Mouse (Mus musculus) heart, embryonic 12.5 days (tissue): ENCODE measurements around the gene Timm23. TPM values are rescaled to one million over a fixed set of nuclear protein-coding genes. Genes with fewer than 3 reads are reported as not detected.
"Not testable (repeated sequence)": the region's sequence is repeated elsewhere in the genome, so short reads cannot be mapped to it uniquely, and the experiment has no call there.

Experiments
- ATAC-seq: fragments of 200-750 bp; cut with Nextera tagmentation; 2 replicates; pipeline ENCODE4 v1.8.0; 2017; ENCODE audit warnings: moderate TSS enrichment, moderate library complexity; ENCODE audit not compliant: insufficient number of reproducible peaks, low FRiP score
- H3K27ac ChIP-seq: fragments of 300-500 bp; sonication (generic); 2 replicates; pipeline ENCODE4 v1.5.1; 2016; ENCODE audit warnings: mild to moderate bottlenecking, moderate library complexity; ENCODE audit not compliant: poor library complexity, severe bottlenecking
- H3K27me3 ChIP-seq: fragments of 300-500 bp; sonication (generic); replicated peaks from 2 replicates; pipeline ENCODE4 v1.6.1; 2016; ENCODE audit warnings: mild to moderate bottlenecking, moderate library complexity
- H3K36me3 ChIP-seq: fragments of 300-500 bp; sonication (generic); 2 replicates; pipeline ENCODE4 v1.6.1; 2016; ENCODE audit warnings: mild to moderate bottlenecking, moderate library complexity
- H3K4me1 ChIP-seq: fragments of 300-500 bp; sonication (generic); replicated peaks from 2 replicates; pipeline ENCODE4 v1.6.1; 2016; ENCODE audit warnings: mild to moderate bottlenecking
- H3K4me2 ChIP-seq: fragments of 300-500 bp; sonication (generic); 2 replicates; pipeline ENCODE4 v1.6.1; 2016; ENCODE audit warnings: mild to moderate bottlenecking, moderate library complexity
- H3K4me3 ChIP-seq: fragments of 300-500 bp; sonication (generic); 2 replicates; pipeline ENCODE4 v1.5.1; 2016; ENCODE audit warnings: mild to moderate bottlenecking
- H3K9ac ChIP-seq: fragments of 300-500 bp; sonication (generic); 2 replicates; pipeline ENCODE4 v1.6.1; 2016; ENCODE audit warnings: mild to moderate bottlenecking, moderate library complexity
- H3K9me3 ChIP-seq: fragments of 300-500 bp; sonication (generic); replicated peaks from 2 replicates; pipeline ENCODE4 v1.6.1; 2016; ENCODE audit warnings: mild to moderate bottlenecking, moderate library complexity
- WGBS: fragments of 180-500 bp; shearing (Covaris S2); methylation state at CpG from one replicate; pipeline ENCODE4 v1.1.7; 2016; 5-methylcytosine and 5-hydroxymethylcytosine counted together
- polyA plus RNA-seq: library from polyadenylated mRNA; unstranded; fragments of >200 nt; fragmentation: Nextera tagmentation; extraction: Ambion mirVana; gene quantifications from 2 replicates; pipeline ENCODE4 v1.2.1, GENCODE M21; 2016

Timm23 gene
- polyA plus RNA-seq, 1 experiment from 2014 or later: 286 TPM

DNA sequence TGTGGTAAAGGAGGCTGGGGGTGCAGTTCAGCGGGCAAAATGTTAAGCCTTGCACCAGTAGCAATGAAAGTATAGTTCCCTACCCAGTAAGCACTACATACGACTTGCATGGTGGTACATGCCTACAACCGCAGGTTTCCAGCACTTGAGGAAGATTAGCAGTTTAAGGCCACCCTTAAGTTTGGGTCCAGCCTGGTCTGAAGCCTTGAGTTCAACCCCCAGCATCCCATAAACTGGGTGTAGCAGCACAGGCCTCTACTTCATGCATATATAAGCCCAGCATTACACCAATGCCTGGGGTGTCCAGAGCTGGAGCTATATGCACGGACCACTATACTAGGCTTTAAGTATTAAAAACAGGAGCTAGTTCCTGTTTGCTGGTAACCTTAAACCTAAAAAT lies 17.9 kb downstream of the Timm23 start:
- Histone ChIP-seq H3K4me3 (no peak overlapping the region), H3K27me3 (no peaks in the 10 kb centered on the region), H3K9me3 (no peaks in the 10 kb centered on the region), H3K36me3 (peaks cover 78% of the 10 kb centered on the region), H3K9ac (no peak overlapping the region), H3K27ac (no peak overlapping the region), H3K4me2 (no peak overlapping the region), H3K4me1 (no peaks in the 10 kb centered on the region)
- ATAC-seq: no peak
- WGBS: 97% methylated on average over 4 of the region's 4 CpGs

DNA sequence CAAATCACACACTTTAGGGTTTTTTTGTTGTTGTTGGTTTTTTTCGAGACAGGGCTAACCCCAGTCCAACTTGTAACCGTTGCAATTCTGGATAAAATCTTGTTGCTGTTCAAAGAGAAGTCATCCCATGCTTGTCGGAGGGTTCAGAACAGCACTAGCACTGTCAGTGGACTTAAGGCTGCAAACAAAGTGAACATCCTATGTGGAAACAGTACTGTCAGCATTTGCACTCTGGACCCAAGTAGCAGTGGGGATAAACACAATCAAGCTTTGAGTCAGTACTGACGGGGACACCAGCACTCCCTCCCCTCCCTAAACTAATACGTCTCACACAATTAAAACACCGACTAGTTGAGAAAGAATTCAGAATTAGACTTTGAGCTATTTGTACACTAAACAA lies 20.8 kb downstream of the Timm23 start:
- Histone ChIP-seq H3K9me3 (no peaks in the 10 kb centered on the region), H3K9ac (no peak overlapping the region), H3K36me3 (peaks cover 54% of the 10 kb centered on the region), H3K27ac (no peak overlapping the region), H3K27me3 (no peaks in the 10 kb centered on the region), H3K4me3 (no peak overlapping the region), H3K4me1 (no peaks in the 10 kb centered on the region), H3K4me2 (no peak overlapping the region)
- 85% methylated on average over 6 of the region's 6 CpGs for WGBS
- no peak for ATAC-seq

DNA sequence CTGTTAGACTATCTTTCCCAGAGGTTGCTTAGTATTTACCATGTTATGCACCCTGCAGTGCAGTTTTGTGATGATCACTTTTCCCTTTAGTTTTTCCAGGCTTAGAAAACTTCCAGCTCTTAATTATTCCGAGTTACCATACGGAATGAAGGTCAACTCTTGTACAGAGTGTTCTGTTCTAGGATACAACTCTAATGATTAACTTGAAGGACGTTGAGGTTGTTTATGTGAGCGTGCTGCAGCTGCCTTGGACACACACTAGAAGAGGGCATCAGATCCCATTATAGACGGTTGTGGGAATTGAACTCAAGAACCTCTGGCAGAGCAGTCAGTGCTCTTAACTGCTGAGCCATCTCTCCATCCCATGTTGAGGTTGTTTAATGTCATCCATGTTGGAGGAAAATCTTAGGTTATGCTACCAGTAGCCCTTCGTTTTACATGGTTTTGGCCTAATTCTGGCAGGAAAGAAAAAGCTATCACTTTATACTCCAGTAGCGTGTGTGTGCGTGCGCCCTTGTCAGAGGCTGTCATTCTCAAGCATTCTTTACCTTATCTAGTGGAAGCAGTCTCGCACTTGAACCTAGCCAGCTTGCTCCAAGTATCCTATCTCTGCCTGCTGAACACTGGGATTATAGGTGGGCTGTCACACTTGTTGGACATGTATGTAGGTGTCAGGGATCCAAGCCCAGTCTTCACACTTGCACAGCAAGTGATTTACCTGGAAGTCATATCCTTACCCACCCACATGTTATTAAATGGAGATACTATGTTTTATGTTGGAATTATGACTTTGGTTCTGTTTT lies 22.1 kb downstream of the Timm23 start:
- H3K9me3 ChIP-seq: no peaks in the 10 kb centered on the region
- no peak overlapping the region for H3K4me2 ChIP-seq
- H3K4me3 ChIP-seq: no peak overlapping the region
- H3K4me1 ChIP-seq: no peaks in the 10 kb centered on the region
- ATAC-seq: no peak
- H3K36me3 ChIP-seq: peaks cover 51% of the 10 kb centered on the region
- no peaks in the 10 kb centered on the region for H3K27me3 ChIP-seq
- 76% methylated on average over 10 of the region's 10 CpGs for WGBS
- no peak overlapping the region for H3K27ac ChIP-seq
- H3K9ac ChIP-seq: no peak overlapping the region

DNA sequence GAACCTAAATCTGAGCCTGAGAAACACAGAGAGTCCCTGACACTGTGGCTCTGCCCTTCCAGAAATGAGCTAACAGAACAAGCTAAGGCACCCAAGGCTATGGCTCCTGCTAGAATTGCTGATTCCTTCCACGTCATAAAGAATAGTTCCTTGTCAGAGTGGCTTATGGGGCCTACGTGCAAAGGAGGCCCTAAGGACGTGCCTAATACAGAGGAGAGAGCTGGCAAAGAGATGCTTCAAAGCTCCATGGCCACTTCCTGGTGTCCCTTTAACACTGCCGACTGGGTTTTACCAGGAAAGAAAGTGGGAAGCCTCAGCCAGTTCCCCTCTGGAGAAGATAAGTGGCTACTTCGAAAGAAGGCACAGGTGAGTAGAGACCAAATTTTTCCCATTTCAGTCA lies 25.1 kb downstream of the Timm23 start:
- not testable (repeated sequence) for H3K4me2 ChIP-seq, H3K9me3 ChIP-seq, H3K27ac ChIP-seq, H3K27me3 ChIP-seq, H3K9ac ChIP-seq, H3K4me3 ChIP-seq, H3K4me1 ChIP-seq, ATAC-seq
- WGBS: 80% methylated on average over 5 of the region's 5 CpGs
- H3K36me3 ChIP-seq: peaks cover 46% of the 10 kb centered on the region

DNA sequence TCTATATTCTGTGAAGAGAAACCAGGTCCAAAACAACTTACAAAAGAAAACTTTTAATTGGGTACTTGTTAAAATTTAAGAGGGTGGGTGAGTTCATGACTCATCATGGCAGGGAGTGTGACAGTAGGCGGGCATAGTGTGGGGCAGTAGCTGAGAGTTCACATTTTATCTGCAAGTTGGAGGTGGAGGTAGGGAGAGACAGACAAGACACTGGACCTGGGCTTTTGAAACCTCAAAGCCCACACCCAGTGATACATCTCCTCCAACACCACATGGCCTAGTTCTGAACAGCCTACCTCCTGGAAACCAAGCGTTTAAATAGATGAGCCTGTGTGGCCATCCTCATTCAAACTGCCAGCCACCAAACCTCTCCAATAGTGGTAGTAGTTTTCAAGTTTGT lies 26.4 kb downstream of the Timm23 start:
- Histone ChIP-seq H3K36me3 (peaks cover 41% of the 10 kb centered on the region), H3K9me3 (no peaks in the 10 kb centered on the region), H3K4me1 (no peaks in the 10 kb centered on the region), H3K9ac (no peak overlapping the region), H3K27ac (no peak overlapping the region), H3K4me3 (no peak overlapping the region), H3K27me3 (no peaks in the 10 kb centered on the region), H3K4me2 (no peak overlapping the region)
- 82% methylated on average over 2 of the region's 2 CpGs for WGBS
- peak; percentile 61; the same call in 1 of the 2 replicates for ATAC-seq

DNA sequence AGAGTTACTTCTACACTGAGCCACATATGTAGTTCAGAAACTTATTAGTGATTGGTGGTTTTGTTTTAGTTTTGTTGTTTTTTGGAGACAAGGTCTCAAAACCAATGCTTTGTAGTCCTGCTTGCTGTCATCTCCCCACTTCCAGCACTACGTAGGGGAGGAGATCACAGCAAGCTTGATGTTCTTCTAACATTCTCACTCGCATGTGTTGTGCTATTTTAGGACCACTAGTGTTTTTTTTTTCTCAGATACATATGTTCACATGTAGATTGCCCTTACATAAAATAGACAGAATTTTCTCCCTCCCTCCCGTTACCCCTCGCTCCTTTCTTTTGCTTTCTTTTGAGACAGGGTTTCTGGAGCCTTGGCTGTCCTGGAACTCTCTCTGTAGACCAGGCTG lies 31.6 kb downstream of the Timm23 start:
- H3K9ac ChIP-seq: no peak overlapping the region
- no peak for ATAC-seq
- 0 out of 2 replicates have a peak overlapping the region, but pooled peaks have one; percentile 10 for H3K4me2 ChIP-seq
- H3K36me3 ChIP-seq: peaks cover 29% of the 10 kb centered on the region
- peak overlapping the region; percentile 12; the same call in 1 of the 2 replicates for H3K4me3 ChIP-seq
- H3K27ac ChIP-seq: no peak overlapping the region
- H3K4me1 ChIP-seq: peaks cover 29% of the 10 kb centered on the region
- H3K9me3 ChIP-seq: no peaks in the 10 kb centered on the region
- WGBS: 79% methylated on average over 4 of the region's 4 CpGs
- no peaks in the 10 kb centered on the region for H3K27me3 ChIP-seq

DNA sequence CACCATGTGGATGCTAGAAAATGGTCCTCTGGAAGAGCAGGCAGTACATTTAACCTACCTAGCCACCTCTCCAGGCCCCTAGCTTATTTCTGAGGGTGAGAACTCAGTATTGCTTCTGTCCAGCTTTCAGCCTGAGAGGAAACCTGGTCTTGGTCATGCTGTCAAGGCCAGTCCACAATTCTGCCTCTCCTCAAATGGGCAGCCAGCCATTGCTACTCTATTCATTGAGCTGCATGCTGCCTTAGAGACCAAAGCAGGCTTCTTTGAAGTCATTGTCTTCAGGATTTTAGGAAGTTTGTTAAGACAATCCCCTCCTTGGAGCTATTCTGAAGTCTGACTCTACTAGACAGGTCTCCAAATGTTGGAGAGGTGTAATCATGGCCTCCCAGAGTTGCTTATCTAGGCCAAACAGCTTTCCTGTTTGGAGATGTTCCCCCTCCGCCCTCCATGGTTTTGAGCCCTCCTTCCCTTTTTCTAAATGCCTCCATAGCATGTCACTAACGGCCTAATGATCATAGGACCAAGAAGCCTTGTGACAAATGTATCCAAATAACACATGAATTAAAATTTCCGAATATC lies 33.0 kb downstream of the Timm23 start:
- WGBS: 61% methylated on average over 3 of the region's 3 CpGs
- Histone ChIP-seq H3K36me3 (peaks cover 21% of the 10 kb centered on the region), H3K27me3 (no peaks in the 10 kb centered on the region), H3K9me3 (no peaks in the 10 kb centered on the region), H3K9ac (no peak overlapping the region), H3K4me1 (peaks cover 40% of the 10 kb centered on the region), H3K4me2 (peak overlapping the region; percentile 44), H3K4me3 (peak overlapping the region; percentile 15), H3K27ac (peak overlapping the region; percentile 71)
- ATAC-seq: peak; percentile 70

DNA sequence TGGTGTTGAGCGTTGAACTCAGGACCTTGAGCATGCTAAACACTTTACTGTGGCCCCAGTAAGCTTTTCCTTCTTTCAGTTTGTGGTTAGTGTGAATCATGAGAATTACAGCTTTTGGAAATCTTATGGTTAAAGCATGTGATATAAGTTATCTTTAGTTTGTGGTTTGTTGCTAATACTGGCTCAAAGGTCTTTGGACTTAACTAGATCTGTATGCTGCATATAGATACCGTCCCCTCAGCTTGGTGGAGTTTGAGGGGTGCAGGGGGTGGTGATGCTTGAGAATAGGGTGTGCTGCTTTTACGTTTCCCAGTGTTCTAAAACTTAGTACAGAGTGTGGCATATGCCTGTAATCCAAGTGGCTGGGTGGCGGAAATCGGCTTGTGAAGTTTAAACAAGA lies 34.4 kb downstream of the Timm23 start:
- Histone ChIP-seq H3K4me1 (peaks cover 43% of the 10 kb centered on the region), H3K4me3 (peak overlapping the region; percentile 73), H3K9ac (no peak overlapping the region), H3K4me2 (no peak overlapping the region; the same call in 1 of the 2 replicates), H3K36me3 (peaks cover 9% of the 10 kb centered on the region), H3K9me3 (no peaks in the 10 kb centered on the region), H3K27me3 (no peaks in the 10 kb centered on the region), H3K27ac (peak overlapping the region; percentile 52; the same call in 1 of the 2 replicates)
- no peak for ATAC-seq
- WGBS: 78% methylated on average over 5 of the region's 5 CpGs

DNA sequence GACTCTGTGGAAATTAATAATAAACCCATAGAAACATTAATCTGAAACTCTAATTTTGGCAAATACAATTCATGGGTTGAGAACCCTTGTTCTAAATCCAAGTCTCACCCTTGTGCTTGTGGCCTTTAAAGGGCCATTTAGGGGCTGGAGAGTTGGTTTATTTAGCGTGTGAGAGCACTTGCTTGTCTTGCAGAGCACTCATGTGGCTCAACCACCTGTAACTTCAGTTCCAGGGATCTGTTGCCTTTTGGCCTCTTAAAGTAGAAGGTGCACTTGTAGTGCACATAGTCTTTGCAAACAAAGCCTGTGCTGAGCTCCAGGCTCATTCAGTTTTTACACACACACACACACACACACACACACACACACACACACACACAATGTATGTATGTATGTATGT lies 34.9 kb downstream of the Timm23 start:
- Histone ChIP-seq H3K4me2 (peak overlapping the region; percentile 38), H3K4me1 (peaks cover 47% of the 10 kb centered on the region), H3K9ac (0 out of 2 replicates have a peak overlapping the region, but pooled peaks have one; percentile 49), H3K27ac (no peak overlapping the region), H3K4me3 (peak overlapping the region; percentile 73), H3K27me3 (no peaks in the 10 kb centered on the region), H3K9me3 (no peaks in the 10 kb centered on the region), H3K36me3 (peaks cover 6% of the 10 kb centered on the region)
- 74% methylated on average over 1 of the region's 1 CpGs for WGBS
- ATAC-seq: no peak

DNA sequence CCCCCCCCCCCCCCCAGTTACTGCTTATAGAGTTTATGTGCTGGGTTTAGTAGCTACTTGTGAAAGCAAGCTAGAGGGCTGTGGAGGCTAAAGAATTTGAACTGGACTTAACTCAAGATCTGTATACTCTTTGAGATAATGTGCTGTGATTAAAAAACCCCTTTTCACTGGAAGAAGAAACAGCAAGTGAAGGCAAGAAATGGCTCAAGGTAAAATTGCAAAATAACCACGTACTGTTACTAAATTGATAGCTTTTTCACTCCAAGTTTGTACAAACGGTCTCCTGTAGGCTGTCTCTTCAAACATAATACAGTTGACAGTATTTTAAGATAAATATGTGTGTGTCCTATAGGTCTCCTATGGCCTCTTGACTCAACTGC lies 35.6 kb downstream of the Timm23 start:
- Histone ChIP-seq H3K27ac (peak overlapping the region; percentile 92; the same call in 1 of the 2 replicates), H3K9me3 (no peaks in the 10 kb centered on the region), H3K36me3 (peaks cover 4% of the 10 kb centered on the region), H3K4me1 (peaks cover 54% of the 10 kb centered on the region), H3K4me3 (peak overlapping the region; percentile 73), H3K9ac (no peak overlapping the region), H3K27me3 (no peaks in the 10 kb centered on the region), H3K4me2 (peak overlapping the region; percentile 95)
- no peak for ATAC-seq
- WGBS: 71% methylated on average over 2 of the region's 2 CpGs

DNA sequence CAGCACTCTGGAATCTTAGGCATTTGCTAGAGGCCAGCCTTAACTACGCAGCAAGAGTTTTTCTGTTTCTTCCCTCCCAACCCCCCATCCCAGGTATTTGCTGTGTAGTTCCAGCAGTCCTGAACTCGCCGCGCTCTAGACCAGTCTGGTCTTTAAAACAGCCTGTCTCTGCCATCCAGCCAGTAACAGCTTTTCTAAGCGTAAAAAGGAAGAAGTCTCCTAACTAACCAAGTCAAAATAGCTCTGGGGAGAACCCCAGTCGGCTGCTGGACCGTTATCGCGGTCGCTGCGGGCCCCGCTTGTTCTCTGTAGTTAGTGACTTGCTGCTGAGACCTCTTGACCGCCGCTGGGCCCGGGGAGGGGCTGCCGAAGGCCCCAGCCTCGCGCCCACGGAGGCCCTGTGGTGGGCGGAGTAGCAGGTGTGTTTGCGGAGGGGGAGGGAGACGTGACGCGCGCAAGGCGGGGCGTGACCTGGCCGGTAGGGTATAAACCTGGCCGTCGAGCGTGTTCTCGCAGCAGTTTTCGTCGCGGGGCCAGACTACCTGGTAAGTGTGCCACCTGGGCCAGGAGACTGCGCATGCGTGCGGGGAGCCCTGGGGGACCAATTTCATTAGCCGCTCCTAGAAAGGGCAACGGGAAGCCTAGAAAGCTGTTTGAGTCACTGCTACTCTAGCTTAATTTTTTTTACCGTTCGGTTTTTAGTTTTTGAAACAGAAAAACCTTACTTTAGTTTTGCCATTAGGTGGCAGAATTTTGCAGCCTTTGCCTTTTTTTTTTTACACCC lies 36.2 kb downstream of the Timm23 start:
- Histone ChIP-seq H3K36me3 (no peaks in the 10 kb centered on the region), H3K4me3 (peak overlapping the region; percentile 73), H3K9me3 (no peaks in the 10 kb centered on the region), H3K4me2 (peak overlapping the region; percentile 95), H3K4me1 (peaks cover 59% of the 10 kb centered on the region), H3K9ac (peak overlapping the region; percentile 79), H3K27ac (peak overlapping the region; percentile 92), H3K27me3 (no peaks in the 10 kb centered on the region)
- peak; percentile 88 for ATAC-seq
- whole genome bisulfite sequencing: under 1% methylated on average over 42 of the region's 42 CpGs
